Mouse (Mus musculus) E14TG2a.4 (cell line): Measurements from ENCODE around the gene BC024978.

Experiments used
- CTCF ChIP-seq: conservative IDR thresholded peaks from 2 replicates; pipeline ENCODE4 v1.5.1; 2014; ENCODE audit warnings: low read length
- NANOG ChIP-seq: IDR thresholded peaks from 2 replicates; pipeline ENCODE4 v1.6.1; 2014; ENCODE audit warnings: borderline replicate concordance, low read length, mixed read lengths
- POU5F1 ChIP-seq: IDR thresholded peaks from 2 replicates; pipeline ENCODE4 v1.6.1; 2014; ENCODE audit warnings: low read length, borderline replicate concordance

DNA sequence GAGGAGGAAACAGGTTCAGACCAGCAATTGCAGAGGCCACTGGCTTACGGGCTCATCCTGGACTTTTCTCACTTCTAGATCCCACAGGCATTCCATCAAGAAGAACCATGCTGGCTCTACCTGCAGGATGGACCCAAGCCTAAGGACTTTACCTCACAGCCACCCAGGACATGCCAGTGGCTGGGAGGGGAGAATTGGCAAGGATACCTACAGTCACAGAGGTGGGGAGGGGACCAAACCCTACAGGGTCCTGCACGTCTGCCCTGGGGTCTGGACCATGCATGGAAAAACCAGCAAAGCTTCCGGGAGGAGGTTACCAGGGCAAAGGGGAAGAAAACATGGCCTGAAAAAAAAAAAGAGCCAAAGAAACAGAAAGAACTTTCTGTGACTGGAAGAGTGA is 24.6 kb upstream of the BC024978 start:
- no peak for TF ChIP-seq CTCF
- TF ChIP-seq POU5F1: no peak
- no peak for TF ChIP-seq NANOG
